Mouse (Mus musculus) layer of hippocampus, adult 2 months (tissue): ENCODE measurements at regions not wholly inside any gene's neighbourhood (a gene's known extent, or its start where the extent isn't known, plus 50 kb on each side); places are given as distances from the start of the nearest gene placed in this dataset.
A peak's percentile ranks its signal among the peaks of the same experiment; 100 is the strongest.

Experiments used
- DNase-seq, 2 experiments: peaks; one replicate each; pipeline ENCODE4 v3.0.0; 2022; ENCODE audit warnings: low spot score in 2 of 2
- H3K27ac ChIP-seq: fragments of 200-600 bp; 2 replicates; pipeline ENCODE4 v1.8.1; 2022
- H3K4me3 ChIP-seq: fragments of 200-600 bp; 2 replicates; pipeline ENCODE4 v1.8.1; 2022; ENCODE audit warnings: mild to moderate bottlenecking
- CTCF ChIP-seq: fragments of 200-600 bp; conservative IDR thresholded peaks from 2 replicates; pipeline ENCODE4 v1.8.1; 2022; ENCODE audit warnings: antibody characterized with exemption, mild to moderate bottlenecking, moderate library complexity

- Histone ChIP-seq H3K4me3 (no peak overlapping the region), H3K27ac (no peak overlapping the region)
- no peak for DNase-seq
- no peak for TF ChIP-seq CTCF
Observed at GRCm38 (mm10) chr7:83186341-83186740, 319.2 kb downstream of the Mex3b start.

GRCm38 (mm10) chr7:83195896-83196537 is 328.9 kb downstream of the Mex3b start:
- no peak overlapping the region for H3K27ac ChIP-seq
- no peak for TF ChIP-seq CTCF
- H3K4me3 ChIP-seq, result no peak overlapping the region
- DNase-seq, result no peak

GRCm38 (mm10) chr7:83197490-83197889 is 330.4 kb downstream of the Mex3b start:
- TF ChIP-seq CTCF, result no peak
- no peak overlapping the region for H3K4me3 ChIP-seq
- no peak overlapping the region for H3K27ac ChIP-seq
- no peak for DNase-seq

- no peak overlapping the region for H3K4me3 ChIP-seq
- TF ChIP-seq CTCF, result no peak
- no peak for DNase-seq
- no peak overlapping the region for H3K27ac ChIP-seq
Observed at GRCm38 (mm10) chr7:83201126-83201686, 334.1 kb downstream of the Mex3b start.

GRCm38 (mm10) chr7:83201768-83202493 is 334.8 kb downstream of the Mex3b start:
- H3K27ac ChIP-seq, result peak overlapping the region; percentile 77
- DNase-seq, result peak; percentile 52 to 65
- no peak overlapping the region; the same call in 1 of the 2 replicates for H3K4me3 ChIP-seq
- TF ChIP-seq CTCF, result peak; percentile 88

- Histone ChIP-seq H3K4me3 (no peak overlapping the region), H3K27ac (peak overlapping the region; percentile 77; the same call in 1 of the 2 replicates)
- no peak for DNase-seq
- TF ChIP-seq CTCF, result no peak
Observed at GRCm38 (mm10) chr7:83203311-83204012, 336.3 kb downstream of the Mex3b start.

GRCm38 (mm10) chr7:83204013-83204365 is 336.9 kb downstream of the Mex3b start:
- H3K27ac ChIP-seq, result no peak overlapping the region
- TF ChIP-seq CTCF, result no peak
- DNase-seq, result no peak
- no peak overlapping the region for H3K4me3 ChIP-seq

GRCm38 (mm10) chr7:83204701-83205100 is 337.6 kb downstream of the Mex3b start:
- H3K4me3 ChIP-seq, result no peak overlapping the region
- no peak for DNase-seq
- H3K27ac ChIP-seq, result 0 out of 2 replicates have a peak overlapping the region, but pooled peaks have one; percentile 32
- no peak for TF ChIP-seq CTCF

GRCm38 (mm10) chr7:83206999-83207398 is 339.9 kb downstream of the Mex3b start:
- no peak for DNase-seq
- H3K27ac ChIP-seq, result no peak overlapping the region
- no peak for TF ChIP-seq CTCF
- no peak overlapping the region for H3K4me3 ChIP-seq

GRCm38 (mm10) chr7:83211611-83212010 is 344.5 kb downstream of the Mex3b start:
- no peak for TF ChIP-seq CTCF
- no peak for DNase-seq
- no peak overlapping the region for H3K27ac ChIP-seq
- H3K4me3 ChIP-seq, result no peak overlapping the region

- Histone ChIP-seq H3K27ac (no peak overlapping the region), H3K4me3 (no peak overlapping the region)
- no peak for TF ChIP-seq CTCF
- no peak for DNase-seq
Observed at GRCm38 (mm10) chr7:83222029-83222722, 355.0 kb downstream of the Mex3b start.

GRCm38 (mm10) chr7:83227262-83228108 is 357.2 kb upstream of the Tmc3 start:
- no peak overlapping the region for H3K27ac ChIP-seq
- no peak for DNase-seq
- no peak overlapping the region for H3K4me3 ChIP-seq
- no peak for TF ChIP-seq CTCF
